Mouse (Mus musculus): ENCODE measurements at regions not wholly inside any gene's neighbourhood (a gene's known extent, or its start where the extent isn't known, plus 50 kb on each side); places are given as distances from the start of the nearest gene placed in this dataset.
A peak's percentile ranks its signal among the peaks of the same experiment; 100 is the strongest.

GRCm38 (mm10) chr13:37559706-37560313 lies 214.8 kb downstream of the Ly86 start:
- no peak for DNase-seq (ENCODE audit: low spot score)
- Histone ChIP-seq H3K4me2 (replicated peaks; ENCODE audit: low read depth) (no peak overlapping the region), H3K9me3 (ENCODE audit: control insufficient read depth, low read length) (no peaks in the 10 kb centered on the region), H3K4me1 (replicated peaks; ENCODE audit: control insufficient read depth, insufficient read depth) (peaks cover 3% of the 10 kb centered on the region; the same call in 1 of the 2 replicates), H3K9ac (ENCODE audit: low read length) (no peak overlapping the region), H3K36me3 (ENCODE audit: control insufficient read depth, insufficient read depth, low read length) (no peaks in the 10 kb centered on the region), H3K4me3 (ENCODE audit: low read depth, low read length) (no peak overlapping the region), H3K27me3 (ENCODE audit: control insufficient read depth, insufficient read depth, low read length) (no peaks in the 10 kb centered on the region), H3K27ac (replicated peaks) (no peak overlapping the region)
- ATAC-seq (ENCODE audit: low FRiP score, low TSS enrichment): no peak
- TF ChIP-seq CTCF (IDR thresholded peaks at IDR 0.05; ENCODE audit: low read depth) (no peak), EP300 (optimal IDR thresholded peaks at IDR 0.05) (no peak)
- WGBS: 66% methylated on average over 7 of the region's 7 CpGs

DNA sequence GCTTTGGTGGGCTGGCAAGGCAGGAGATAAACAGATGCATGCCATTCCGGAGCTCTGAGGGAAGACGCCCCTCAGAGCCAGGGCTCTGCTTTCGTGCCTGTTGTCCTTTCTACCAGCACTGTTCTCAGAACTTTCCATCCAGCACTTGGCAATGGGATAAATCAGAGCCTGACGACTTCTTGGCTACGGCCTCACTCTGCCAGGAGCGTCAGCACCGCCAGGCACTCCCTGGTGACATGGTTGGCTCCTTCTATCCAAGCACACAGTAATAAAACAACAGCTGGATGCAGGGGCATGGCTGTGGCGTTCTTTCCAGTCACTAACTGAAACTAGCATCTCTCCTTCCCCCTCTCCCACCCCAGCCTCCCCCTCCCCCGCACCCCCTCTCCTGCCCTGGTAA lies 215.4 kb downstream of the Ly86 start:
- Histone ChIP-seq H3K4me1 (replicated peaks; ENCODE audit: control insufficient read depth, insufficient read depth) (peaks cover 3% of the 10 kb centered on the region; the same call in 1 of the 2 replicates), H3K36me3 (ENCODE audit: control insufficient read depth, insufficient read depth, low read length) (no peaks in the 10 kb centered on the region), H3K4me3 (ENCODE audit: low read depth, low read length) (no peak overlapping the region), H3K4me2 (replicated peaks; ENCODE audit: low read depth) (no peak overlapping the region), H3K9me3 (ENCODE audit: control insufficient read depth, low read length) (no peaks in the 10 kb centered on the region), H3K9ac (ENCODE audit: low read length) (no peak overlapping the region), H3K27ac (replicated peaks) (no peak overlapping the region), H3K27me3 (ENCODE audit: control insufficient read depth, insufficient read depth, low read length) (no peaks in the 10 kb centered on the region)
- DNase-seq (ENCODE audit: low spot score) (no peak), ATAC-seq (ENCODE audit: low FRiP score, low TSS enrichment) (no peak)
- no peak for TF ChIP-seq EP300 (optimal IDR thresholded peaks at IDR 0.05)
- TF ChIP-seq CTCF (IDR thresholded peaks at IDR 0.05; ENCODE audit: low read depth): no peak
- WGBS: 42% methylated on average over 9 of the region's 9 CpGs

- H3K27me3 ChIP-seq (ENCODE audit: control insufficient read depth, insufficient read depth, low read length): no peaks in the 10 kb centered on the region
- TF ChIP-seq CTCF (IDR thresholded peaks at IDR 0.05; ENCODE audit: low read depth): no peak
- no peak for TF ChIP-seq EP300 (optimal IDR thresholded peaks at IDR 0.05)
- H3K27ac ChIP-seq (replicated peaks): 0 out of 2 replicates have a peak overlapping the region, but pooled peaks have one; percentile 13
- DNase-seq (ENCODE audit: low spot score) (no peak), ATAC-seq (ENCODE audit: low FRiP score, low TSS enrichment) (no peak)
- no peak overlapping the region for H3K4me3 ChIP-seq (ENCODE audit: low read depth, low read length)
- 37% methylated on average over 3 of the region's 3 CpGs for WGBS
- no peak overlapping the region for H3K4me2 ChIP-seq (replicated peaks; ENCODE audit: low read depth)
- peaks cover 3% of the 10 kb centered on the region; the same call in 1 of the 2 replicates for H3K4me1 ChIP-seq (replicated peaks; ENCODE audit: control insufficient read depth, insufficient read depth)
- no peaks in the 10 kb centered on the region for H3K9me3 ChIP-seq (ENCODE audit: control insufficient read depth, low read length)
- no peak overlapping the region for H3K9ac ChIP-seq (ENCODE audit: low read length)
- H3K36me3 ChIP-seq (ENCODE audit: control insufficient read depth, insufficient read depth, low read length): no peaks in the 10 kb centered on the region
Measured at GRCm38 (mm10) chr13:37560800-37561199, 215.8 kb downstream of the Ly86 start.

GRCm38 (mm10) chr13:37561437-37561836 lies 216.4 kb downstream of the Ly86 start:
- DNase-seq (ENCODE audit: low spot score): no peak
- H3K9ac ChIP-seq (ENCODE audit: low read length): no peak overlapping the region
- ATAC-seq (ENCODE audit: low FRiP score, low TSS enrichment): no peak
- H3K4me2 ChIP-seq (replicated peaks; ENCODE audit: low read depth): no peak overlapping the region
- no peaks in the 10 kb centered on the region for H3K36me3 ChIP-seq (ENCODE audit: control insufficient read depth, insufficient read depth, low read length)
- no peaks in the 10 kb centered on the region for H3K9me3 ChIP-seq (ENCODE audit: control insufficient read depth, low read length)
- peaks cover 3% of the 10 kb centered on the region; the same call in 1 of the 2 replicates for H3K4me1 ChIP-seq (replicated peaks; ENCODE audit: control insufficient read depth, insufficient read depth)
- 53% methylated on average over 2 of the region's 2 CpGs for WGBS
- H3K27ac ChIP-seq (replicated peaks): no peak overlapping the region
- H3K4me3 ChIP-seq (ENCODE audit: low read depth, low read length): no peak overlapping the region
- peak; percentile 30 for TF ChIP-seq CTCF (IDR thresholded peaks at IDR 0.05; ENCODE audit: low read depth)
- no peak for TF ChIP-seq EP300 (optimal IDR thresholded peaks at IDR 0.05)
- H3K27me3 ChIP-seq (ENCODE audit: control insufficient read depth, insufficient read depth, low read length): no peaks in the 10 kb centered on the region

DNA sequence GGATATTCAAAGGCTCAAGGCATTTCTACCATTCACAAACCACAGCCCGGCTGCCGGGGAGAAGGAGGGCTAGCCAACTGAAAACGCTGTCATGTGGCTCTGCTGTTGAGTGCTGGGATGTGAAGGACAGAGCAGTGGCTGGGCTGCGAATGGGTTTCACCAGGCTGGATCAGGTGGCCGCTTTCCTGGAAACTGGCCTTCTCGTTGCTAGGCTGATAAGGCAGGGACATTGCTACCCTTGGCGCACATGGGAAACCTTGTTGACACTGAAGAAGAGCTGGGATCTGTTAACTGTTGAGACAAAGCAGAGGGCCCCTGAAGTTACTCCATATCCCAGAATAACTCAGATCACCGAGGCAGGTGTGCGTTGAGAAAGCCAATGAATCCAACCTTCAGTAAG lies 216.1 kb upstream of the Rreb1 start:
- Histone ChIP-seq H3K27ac (replicated peaks) (no peak overlapping the region; the same call in 1 of the 2 replicates), H3K9ac (ENCODE audit: low read length) (no peak overlapping the region), H3K4me3 (ENCODE audit: low read depth, low read length) (no peak overlapping the region), H3K27me3 (ENCODE audit: control insufficient read depth, insufficient read depth, low read length) (no peaks in the 10 kb centered on the region), H3K4me2 (replicated peaks; ENCODE audit: low read depth) (no peak overlapping the region), H3K4me1 (replicated peaks; ENCODE audit: control insufficient read depth, insufficient read depth) (peaks cover 3% of the 10 kb centered on the region; the same call in 1 of the 2 replicates), H3K36me3 (ENCODE audit: control insufficient read depth, insufficient read depth, low read length) (no peaks in the 10 kb centered on the region), H3K9me3 (ENCODE audit: control insufficient read depth, low read length) (no peaks in the 10 kb centered on the region)
- 47% methylated on average over 9 of the region's 9 CpGs for WGBS
- DNase-seq (ENCODE audit: low spot score) (peak; percentile 49), ATAC-seq (ENCODE audit: low FRiP score, low TSS enrichment) (no peak)
- TF ChIP-seq CTCF (IDR thresholded peaks at IDR 0.05; ENCODE audit: low read depth): no peak
- TF ChIP-seq EP300 (optimal IDR thresholded peaks at IDR 0.05): no peak

DNA sequence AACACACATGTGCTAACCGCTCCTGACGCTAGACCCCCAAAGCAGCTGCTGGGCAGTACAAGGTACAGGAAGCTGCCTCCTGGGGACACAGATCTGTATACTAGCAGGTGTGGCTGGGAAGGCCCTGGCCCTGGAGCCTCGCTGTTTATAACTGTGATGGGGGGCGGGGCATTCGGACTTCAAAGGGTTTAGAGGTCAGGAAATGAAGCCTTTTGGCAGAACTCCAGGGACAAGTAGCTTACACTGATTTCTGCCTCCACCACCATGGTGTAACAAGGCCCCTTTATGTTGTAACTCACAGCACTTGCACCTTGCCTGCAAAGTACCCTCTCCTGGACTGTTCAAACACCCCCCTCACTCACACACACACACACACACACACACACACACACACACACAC lies 215.5 kb upstream of the Rreb1 start:
- no peaks in the 10 kb centered on the region for H3K36me3 ChIP-seq (ENCODE audit: control insufficient read depth, insufficient read depth, low read length)

More for the DNA sequence above, 215.5 kb upstream of the Rreb1 start:
- H3K4me2 ChIP-seq (replicated peaks; ENCODE audit: low read depth): no peak overlapping the region
- no peak overlapping the region; the same call in 1 of the 2 replicates for H3K27ac ChIP-seq (replicated peaks)
- TF ChIP-seq CTCF (IDR thresholded peaks at IDR 0.05; ENCODE audit: low read depth): no peak
- no peak for TF ChIP-seq EP300 (optimal IDR thresholded peaks at IDR 0.05)
- H3K9me3 ChIP-seq (ENCODE audit: control insufficient read depth, low read length): no peaks in the 10 kb centered on the region
- 23% methylated on average over 5 of the region's 5 CpGs for WGBS
- no peaks in the 10 kb centered on the region for H3K27me3 ChIP-seq (ENCODE audit: control insufficient read depth, insufficient read depth, low read length)
- peaks cover 3% of the 10 kb centered on the region; the same call in 1 of the 2 replicates for H3K4me1 ChIP-seq (replicated peaks; ENCODE audit: control insufficient read depth, insufficient read depth)
- no peak overlapping the region for H3K4me3 ChIP-seq (ENCODE audit: low read depth, low read length)
- DNase-seq (ENCODE audit: low spot score): peak; percentile 83
- ATAC-seq (ENCODE audit: low FRiP score, low TSS enrichment): peak; percentile 72
- no peak overlapping the region for H3K9ac ChIP-seq (ENCODE audit: low read length)

Measured in stomach, postnatal 0 days (tissue).